Mouse (Mus musculus): Measurements from ENCODE around the gene Rbm18.

DNA sequence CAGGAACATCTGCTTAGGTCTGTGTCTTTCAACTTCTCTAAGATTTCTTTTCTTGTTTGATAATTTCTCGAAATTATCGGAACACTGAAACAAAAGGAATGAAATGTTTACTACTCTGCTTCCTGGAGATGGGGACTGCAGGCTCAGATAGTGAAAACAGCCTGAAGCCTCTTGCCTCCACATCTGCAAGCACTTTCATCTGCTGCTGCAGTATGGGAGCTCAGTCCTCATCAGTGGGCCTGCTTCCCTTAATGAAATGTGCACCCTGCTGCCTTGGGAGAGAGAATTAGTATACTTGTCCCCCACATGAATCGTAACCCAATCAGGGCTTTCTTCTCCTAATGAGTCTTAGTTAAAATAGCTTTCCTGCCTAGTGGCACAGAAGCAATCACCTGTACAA is 7.5 kb downstream of the Rbm18 start:
- no peak for TF ChIP-seq EP300 (IDR thresholded peaks at IDR 0.05; ENCODE audit: low read depth)
- TF ChIP-seq CTCF (IDR thresholded peaks at IDR 0.05; ENCODE audit: low read depth) = no peak

Measured in heart, postnatal 0 days (tissue).